Mouse (Mus musculus) lung, adult 18-20 months (tissue): ENCODE measurements around the gene Gmeb1.

ENCODE experiments used
- DNase-seq, 2 experiments: peaks; one replicate each; pipeline ENCODE4 v3.0.0; 2022; ENCODE audit warnings: mixed read lengths in 2 of 2

Gmeb1 gene

DNA sequence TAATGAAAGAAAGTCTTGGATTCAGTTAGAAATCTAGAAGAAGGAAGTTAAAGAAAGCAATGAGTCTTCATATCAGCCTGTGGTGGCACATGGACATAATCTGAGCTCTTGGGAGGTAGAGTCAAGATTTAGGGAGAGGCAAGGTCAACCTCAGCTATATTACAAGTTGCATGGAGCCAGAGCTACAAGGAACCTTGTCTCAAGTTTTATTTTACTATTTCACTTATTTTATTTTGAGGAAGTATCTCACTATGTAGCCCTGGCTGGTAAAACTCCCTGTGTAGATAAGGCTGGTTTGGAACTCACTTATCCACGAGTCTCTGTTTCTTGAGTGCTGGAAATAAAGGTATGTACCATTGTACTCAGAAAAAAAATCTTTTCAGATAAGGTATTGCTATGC lies 44.8 kb downstream of the Gmeb1 start:
- DNase-seq: no peak

DNA sequence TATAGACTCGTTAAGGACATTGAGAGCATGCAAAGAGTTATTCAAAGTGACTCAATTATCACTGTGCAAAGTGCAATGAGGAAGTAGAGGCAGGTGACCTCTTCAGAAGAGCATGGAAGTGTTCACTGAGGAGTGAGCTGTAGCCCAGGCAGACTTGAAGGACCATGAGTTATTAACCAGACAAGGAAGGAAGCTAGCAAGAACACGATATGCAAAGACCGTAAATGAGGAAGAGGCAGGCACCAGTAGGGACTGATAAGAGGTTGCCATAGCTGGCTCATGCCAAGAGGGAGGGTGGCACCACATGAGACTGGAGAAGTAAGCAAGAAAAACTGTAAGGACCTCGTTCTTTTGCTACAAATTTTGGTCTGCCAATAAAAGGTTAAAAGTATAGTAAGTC lies 46.6 kb downstream of the Gmeb1 start:
- peak; percentile 35 to 47 for DNase-seq

DNA sequence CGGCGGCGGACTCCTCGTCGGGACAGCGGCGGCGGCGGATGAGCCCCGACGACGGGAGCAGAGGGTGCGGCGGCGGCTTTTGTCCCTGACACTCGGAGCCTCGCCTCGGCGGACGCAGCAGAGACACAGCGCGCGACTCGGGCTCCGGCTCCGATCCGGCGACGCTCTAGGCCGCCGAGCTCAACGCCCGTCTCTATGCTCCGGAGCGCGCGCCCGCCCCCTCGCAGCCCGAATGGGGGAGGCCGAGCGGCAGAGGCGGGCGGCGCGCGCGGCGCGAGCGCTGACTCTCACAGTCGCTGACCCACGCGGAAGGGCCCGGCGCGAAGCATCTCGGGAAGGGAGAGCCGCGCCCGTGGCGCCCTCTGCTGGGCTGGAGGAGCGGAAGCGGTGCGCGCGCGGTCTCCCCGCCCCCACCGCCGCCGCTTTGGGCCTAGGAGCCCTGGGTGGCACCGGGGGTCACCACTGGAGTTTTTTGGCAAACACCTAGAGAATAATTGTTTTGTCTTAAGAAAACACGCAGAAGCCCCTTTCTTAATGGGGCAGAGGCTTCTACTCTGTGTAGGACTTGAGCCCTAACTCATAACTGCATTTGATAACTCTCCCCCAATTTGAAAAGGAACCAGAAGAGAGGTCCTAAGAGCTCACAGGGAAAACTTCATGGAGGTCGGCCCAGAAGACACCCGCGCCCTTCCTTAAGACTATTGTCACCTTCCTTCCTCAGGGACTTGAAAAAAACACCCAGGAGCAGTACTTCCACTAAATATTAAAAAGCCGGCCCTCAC lies 49.3 kb downstream of the Gmeb1 start, which contains the start of gene Ythdf2:
TSS of gene Ythdf2 (minus strand) at position 351 of the 782 bp plus-strand sequence.
- peak; percentile 96 to 97 for DNase-seq

DNA sequence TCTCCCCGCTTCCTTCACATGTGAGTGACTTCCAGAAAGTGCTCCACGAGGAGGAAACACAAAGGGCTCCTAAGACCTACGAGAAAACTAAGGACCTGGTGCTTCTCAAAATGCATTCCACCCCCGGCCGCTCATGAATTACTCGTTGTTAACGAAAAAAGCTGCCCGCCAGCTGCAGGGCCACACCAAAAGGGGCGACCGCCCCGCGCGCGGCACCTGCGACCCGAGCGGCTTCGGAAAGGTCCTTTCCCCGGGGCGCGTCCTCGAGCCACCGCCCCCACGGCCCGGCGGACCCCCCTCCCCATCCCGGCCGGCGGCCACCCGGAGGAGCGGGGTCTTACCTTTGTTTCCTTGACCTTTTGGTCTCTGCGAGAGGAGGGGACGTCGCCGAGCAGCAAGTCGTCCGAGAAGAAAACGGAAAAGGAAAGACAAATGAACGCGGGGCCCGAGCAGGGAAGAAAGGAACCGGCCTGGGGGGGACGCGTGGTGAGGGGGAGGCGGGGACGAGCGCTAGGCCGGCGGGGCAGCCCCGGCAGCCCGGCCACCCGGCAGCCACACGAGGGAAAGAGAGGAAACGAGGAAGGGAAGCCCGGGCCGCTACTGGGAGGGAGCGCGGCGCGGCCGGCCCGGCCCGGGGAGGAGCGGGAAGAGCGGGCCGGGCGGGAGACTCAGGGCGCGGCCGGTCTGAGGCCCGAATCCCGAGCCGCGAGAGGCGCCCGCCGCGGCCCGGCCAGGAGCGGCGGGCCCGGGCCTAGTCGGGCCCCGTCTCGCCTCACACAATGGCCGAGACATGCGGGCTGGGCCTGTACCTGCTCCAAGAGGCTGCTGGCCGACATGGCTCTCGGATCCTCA lies 50.1 kb downstream of the Gmeb1 start:
- DNase-seq: peak; percentile 11 to 26

DNA sequence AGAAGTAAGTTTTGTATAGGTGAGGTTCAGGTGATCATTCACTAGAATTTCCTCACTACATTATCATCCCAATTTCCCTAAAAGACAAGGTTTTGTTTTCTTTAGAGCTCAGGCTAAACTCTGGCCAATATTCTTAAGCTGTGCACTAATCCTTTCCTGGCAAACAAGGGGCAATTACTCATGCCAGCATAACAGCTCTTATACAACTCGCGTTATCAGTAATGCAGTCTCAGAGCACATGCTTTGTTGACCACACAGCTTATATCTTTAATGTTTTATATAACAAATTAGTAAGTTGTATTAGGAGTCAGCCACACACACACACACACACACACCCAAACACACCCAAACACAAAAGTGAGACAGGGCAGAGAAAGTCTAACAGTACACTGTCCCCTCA lies 51.1 kb downstream of the Gmeb1 start:
- DNase-seq: no peak

DNA sequence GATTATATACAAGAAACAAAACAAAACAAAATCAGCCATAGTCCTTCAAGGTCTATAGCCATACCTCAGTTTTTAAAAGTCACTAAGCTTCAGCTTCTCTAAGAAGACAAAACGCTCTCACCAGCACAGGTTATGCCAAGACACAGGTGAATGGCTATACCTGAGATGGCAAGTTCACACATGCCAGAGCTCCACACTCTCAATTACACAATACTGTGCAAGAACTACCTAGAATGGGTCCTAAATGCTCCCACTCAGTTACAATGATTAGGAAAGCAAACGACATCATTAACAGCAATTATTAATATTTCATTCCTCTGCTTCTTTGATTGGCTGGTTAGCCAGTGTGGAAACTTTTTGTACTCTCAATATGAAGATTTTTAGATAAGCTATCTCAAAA lies 52.1 kb downstream of the Gmeb1 start:
- no peak for DNase-seq

DNA sequence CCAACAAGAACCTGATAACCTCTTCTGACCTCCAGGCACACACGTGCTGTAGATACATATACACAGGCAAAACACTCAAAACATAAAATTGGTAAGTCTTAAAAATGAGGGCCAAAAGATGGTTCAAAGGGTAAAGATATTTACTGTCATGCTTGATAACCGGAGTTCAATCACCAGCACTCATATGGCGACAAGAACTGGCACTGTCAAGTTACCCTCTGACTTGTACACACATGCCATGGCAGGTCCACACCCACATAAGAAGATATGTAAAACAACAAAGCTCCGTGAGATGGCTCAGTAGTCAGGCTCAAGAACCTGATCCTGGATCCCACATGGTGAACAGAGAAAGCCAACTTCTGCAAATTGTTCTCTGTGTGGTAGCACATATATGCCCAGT lies 54.1 kb downstream of the Gmeb1 start:
- DNase-seq: no peak

DNA sequence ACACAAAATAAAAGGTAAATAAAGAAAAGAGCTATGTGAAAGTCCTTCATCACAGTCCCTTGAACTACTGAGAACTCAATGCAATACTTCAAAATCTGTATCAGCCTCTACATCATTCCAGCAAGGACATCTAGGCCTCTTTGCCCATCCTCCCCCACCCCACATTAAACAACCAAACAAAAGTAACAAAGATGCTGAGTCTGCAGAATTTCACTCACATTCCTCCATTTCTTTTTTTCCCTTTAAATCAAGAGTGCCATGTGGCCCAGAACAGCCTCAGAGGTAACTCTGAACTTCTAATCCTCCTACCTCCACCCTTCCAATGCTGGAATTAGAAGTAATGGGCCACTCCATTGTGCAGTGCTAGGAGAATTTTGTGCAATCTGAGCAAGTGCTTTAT lies 62.6 kb downstream of the Gmeb1 start:
- DNase-seq: no peak

DNA sequence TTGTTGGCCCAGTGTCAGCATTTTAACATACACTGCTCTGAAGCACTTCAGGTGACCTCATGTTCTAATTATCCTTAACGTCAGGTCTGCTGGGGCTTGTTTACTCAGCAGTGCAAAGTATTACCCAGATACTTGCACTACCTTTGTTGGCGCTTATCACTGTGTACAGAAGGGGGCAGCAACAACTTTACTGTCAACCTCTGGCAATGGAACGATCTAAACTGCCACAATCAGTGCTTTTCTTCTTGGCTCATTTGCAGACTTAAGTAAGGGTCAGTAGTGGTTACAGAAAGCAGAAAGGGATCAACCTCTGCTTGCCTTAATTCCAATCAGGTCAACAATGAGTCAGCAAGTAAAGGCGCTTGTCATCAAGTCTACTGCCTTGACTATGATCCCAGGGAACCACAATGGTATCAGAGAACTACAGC lies 63.1 kb downstream of the Gmeb1 start:
- DNase-seq: peak; percentile 54 to 70

DNA sequence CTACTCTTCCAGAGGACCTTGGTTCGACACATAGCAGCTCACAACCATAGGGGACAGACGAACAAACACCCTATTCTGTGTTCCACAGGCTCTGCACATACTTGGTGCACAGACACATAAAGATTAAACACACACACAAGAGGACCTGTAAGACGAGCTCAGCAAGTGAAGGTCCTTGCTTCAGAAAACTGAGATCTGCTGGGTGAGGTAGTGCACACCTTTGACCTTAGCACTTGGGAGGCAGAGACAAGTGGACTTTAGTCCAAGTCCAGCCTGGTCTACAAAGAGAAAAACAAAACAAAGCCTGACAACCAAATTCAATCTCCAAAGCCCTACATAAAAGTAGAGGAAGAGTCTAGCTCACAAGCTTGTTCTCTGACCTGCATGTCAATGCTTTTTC lies 66.4 kb downstream of the Gmeb1 start:
- DNase-seq: no peak

DNA sequence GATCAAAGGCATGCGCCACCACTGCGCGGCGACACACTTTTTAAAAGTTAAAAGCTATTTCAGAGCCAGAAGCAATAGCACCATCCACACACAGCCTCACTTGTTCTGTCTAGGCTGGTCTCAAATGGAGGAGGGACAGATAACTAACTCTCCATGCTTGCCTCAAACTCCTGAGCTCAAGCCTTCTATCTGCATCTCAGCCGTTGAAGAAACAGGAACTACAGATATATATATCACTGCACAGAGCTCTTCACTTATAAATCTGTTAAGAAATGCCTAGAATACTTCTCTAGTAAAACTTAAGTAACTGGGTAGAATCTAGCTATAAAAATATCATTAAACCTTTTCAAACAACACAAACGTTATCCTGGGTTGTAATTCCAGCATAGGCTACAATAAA lies 67.0 kb downstream of the Gmeb1 start:
- no peak for DNase-seq

DNA sequence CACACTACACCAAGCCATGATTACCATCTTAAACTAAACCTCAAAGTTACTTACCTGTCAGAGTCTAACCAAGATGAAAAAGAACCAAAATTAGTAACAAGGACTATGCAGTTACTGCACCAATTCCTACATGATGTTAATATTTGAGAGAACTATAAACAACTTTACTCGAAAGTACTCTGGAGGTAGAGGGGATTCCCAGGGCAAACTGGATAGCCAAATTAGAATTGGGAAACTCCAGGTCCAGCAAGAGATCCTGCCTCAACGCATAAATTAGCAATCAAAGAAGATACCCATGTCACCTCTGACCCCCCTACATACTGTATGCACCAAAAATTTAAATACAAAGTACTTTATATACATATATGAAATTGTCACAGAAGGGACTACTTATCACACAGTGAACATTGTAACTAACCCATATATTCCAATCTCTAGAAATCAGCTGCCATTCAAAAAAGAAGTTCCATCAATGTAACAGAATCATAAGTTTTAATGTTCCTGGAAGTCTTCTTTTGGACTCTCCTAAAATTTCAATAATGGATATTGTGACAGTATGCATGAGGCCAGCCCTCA lies 73.5 kb downstream of the Gmeb1 start:
- no peak for DNase-seq

DNA sequence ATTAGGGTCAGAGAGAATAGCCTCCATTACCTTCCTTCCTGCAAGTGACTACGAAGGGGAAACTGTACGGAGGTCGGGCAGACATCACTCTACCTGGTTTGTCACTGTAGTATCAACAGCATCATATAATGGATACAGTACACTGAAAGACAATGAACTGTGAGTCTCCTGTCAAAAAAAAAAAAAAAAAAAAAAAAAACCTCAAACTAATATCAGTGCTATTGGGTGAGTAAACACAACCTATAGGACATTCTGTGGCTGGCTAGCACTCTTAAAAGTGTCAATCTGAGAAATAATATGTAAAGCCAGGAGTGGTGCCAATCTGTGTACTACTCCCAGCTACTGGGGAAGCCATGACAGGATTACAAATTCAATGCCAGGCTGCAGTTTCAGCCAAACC lies 78.2 kb downstream of the Gmeb1 start:
- DNase-seq: no peak

DNA sequence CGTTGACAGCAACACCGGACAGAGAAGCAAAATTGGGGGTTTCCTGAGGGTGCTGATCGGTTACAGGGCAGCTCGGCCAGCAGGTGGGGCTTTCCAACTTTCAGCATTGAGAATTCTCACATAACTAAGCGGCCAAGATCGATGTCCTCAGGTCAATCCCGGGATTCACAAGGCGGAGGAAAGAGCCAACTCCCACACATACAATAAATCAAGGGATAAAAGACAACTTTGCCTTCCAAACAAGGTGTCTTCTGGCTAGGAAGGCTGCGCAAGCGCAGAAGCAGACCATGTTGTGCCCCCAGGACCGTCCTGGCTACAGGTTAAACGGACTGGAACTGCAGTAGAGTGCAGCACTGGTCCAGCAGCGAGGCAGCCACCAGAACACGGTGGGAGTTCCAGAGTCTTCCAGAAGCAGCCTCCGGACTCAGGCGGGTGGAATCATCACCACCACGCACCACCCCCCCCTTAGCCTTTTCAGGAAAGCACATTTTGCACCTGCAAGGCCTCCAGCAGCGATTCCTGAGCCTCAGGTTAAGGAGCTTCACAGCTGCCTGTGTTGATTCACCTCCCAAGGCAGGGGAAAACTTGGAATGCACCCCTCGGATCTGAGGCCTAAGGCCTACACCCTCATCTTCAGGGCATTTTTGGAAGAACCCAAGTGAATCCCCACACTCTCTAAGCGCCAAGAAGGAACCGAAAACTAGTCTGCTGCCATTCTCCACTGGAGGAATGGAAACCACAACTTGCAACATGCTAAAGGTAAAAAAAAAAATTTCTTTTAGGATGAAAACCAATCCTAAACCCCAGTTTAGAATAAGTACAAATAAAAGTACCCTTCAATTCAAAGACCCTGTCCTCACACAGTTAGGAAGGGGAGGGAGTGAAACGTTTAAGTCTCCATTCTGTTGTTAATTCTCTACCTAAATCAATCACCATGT lies 79.4 kb downstream of the Gmeb1 start:
- no peak for DNase-seq

DNA sequence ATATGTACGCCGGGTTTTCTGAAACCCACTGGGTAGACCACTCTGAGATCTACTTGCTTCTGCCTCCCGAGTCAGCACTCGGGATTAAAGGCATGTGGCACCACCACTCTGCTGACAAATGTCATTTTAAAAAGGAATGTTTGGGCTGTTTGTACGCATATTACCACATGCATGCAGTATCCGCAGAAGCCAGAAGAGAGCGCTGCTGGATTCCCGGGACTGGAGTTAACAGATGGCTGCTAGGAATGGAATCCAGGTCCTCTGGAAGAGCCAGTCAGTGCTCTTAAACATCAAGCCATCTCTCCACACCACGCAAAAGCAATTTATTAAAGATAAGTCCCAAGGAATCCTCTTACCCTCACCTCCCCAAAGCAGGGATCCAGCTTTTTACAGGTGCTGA lies 80.7 kb downstream of the Gmeb1 start:
- DNase-seq: peak; percentile 22 to 44

DNA sequence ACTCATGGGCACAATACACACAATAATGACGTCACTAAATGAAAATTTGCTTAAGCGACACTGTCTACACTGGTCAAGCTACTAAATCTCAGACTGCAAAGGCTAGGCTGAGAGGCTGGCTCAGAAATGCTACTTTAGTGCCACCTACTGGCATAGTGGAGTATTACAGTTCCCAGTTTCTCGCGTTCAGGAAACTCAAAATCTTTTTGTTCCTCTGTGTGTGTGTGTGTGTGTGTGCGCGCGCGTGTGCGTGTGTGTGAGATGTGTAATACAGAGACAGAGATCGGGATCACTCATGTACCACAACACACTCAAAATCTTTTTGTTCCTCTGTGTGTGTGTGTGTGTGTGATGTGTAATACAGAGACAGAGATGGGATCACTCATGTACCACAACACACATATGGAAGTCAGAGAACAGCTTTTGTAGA lies 82.8 kb downstream of the Gmeb1 start:
- peak in 1 of 2 experiments; percentile 56 for DNase-seq

DNA sequence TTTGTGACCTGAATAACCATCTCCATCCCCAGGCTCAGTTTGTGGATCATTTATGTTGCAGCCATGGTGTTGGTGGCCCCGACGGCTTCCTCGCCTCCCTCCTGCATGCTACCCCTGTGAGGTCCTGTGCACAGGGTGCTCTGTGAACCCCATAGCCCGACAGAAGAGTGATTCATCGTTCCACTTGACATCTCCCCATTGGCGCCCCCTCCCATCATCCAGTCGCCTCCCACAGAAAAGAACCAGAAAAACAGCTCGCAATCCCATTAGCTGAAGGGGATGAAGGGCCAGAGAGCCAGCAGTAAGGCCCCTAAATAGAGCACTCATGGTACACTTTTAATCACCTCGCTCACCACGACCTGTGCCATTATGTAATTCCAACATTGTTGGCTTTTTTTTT lies 84.9 kb downstream of the Gmeb1 start:
- no peak for DNase-seq
